Mouse (Mus musculus) liver, adult 2 months (tissue): Measurements from ENCODE around the gene Mcf2l. TPM values are rescaled to one million over a fixed set of nuclear protein-coding genes. Genes with fewer than 3 reads are reported as not detected.

ENCODE experiments used
- DNase-seq: peaks from one replicate; pipeline ENCODE4 v3.0.0-alpha.2; 2011; ENCODE audit warnings: low read depth, low spot score; ENCODE audit errors: extremely low read depth
- H3K27ac ChIP-seq: fragments of 200-500 bp; replicated peaks from 2 replicates; pipeline ENCODE4 v1.5.1; 2012; ENCODE audit warnings: low read depth, mild to moderate bottlenecking, control low read depth, inconsistent platforms, low read length; ENCODE audit not compliant: insufficient read depth
- H3K27me3 ChIP-seq: fragments of 200-500 bp; 2 replicates; pipeline ENCODE4 v1.6.1; 2012; ENCODE audit warnings: mild to moderate bottlenecking, moderate library complexity, low read length, inconsistent platforms; ENCODE audit not compliant: control insufficient read depth, insufficient read depth
- H3K36me3 ChIP-seq: fragments of 200-500 bp; 2 replicates; pipeline ENCODE4 v1.6.1; 2012; ENCODE audit warnings: low read length, inconsistent platforms; ENCODE audit not compliant: control insufficient read depth, insufficient read depth
- H3K4me1 ChIP-seq: fragments of 200-500 bp; 2 replicates; pipeline ENCODE4 v1.6.1; 2011; ENCODE audit warnings: low read length; ENCODE audit not compliant: control insufficient read depth, insufficient read depth
- H3K4me3 ChIP-seq: fragments of 200-500 bp; 2 replicates; pipeline ENCODE4 v1.5.1; 2011; ENCODE audit warnings: low read depth, mild to moderate bottlenecking, control low read depth, low read length, moderate library complexity; ENCODE audit not compliant: insufficient read depth
- H3K79me2 ChIP-seq: fragments of 200-500 bp; 2 replicates; pipeline ENCODE4 v1.6.1; 2012; ENCODE audit warnings: inconsistent platforms, mild to moderate bottlenecking, low read length, moderate library complexity; ENCODE audit not compliant: control insufficient read depth, insufficient read depth
- H3K9ac ChIP-seq: fragments of 200-500 bp; 2 replicates; pipeline ENCODE4 v1.6.1; 2012; ENCODE audit warnings: low read depth, mild to moderate bottlenecking, control low read depth, inconsistent platforms, low read length
- CTCF ChIP-seq: fragments of 200-500 bp; IDR thresholded peaks from 2 replicates; pipeline ENCODE4 v1.5.1; 2011; ENCODE audit warnings: low read depth, low read length, control low read depth
- POLR2A ChIP-seq: fragments of 200-500 bp; IDR thresholded peaks from 2 replicates; pipeline ENCODE4 v1.6.1; 2011; ENCODE audit warnings: low read length, control low read depth; ENCODE audit not compliant: insufficient read depth; ENCODE audit errors: extremely low read depth
- WGBS: fragments of 180-500 bp; shearing (Covaris S2); methylation state at CpG from one replicate; pipeline ENCODE4 v1.1.7; 2018; 5-methylcytosine and 5-hydroxymethylcytosine counted together
- polyA plus RNA-seq: library from polyadenylated mRNA; depleted of rRNA; stranded (reverse); fragments of >200 nt; gene quantifications from 2 replicates; pipeline ENCODE4 v1.2.3, GENCODE M21; 2012
- total RNA-seq: library from RNA; depleted of rRNA; stranded (reverse); fragments of >200 nt; gene quantifications from 2 replicates; pipeline ENCODE4 v1.2.3, GENCODE M21; 2014

Mcf2l gene
- total and polyA plus RNA-seq, 2 experiments, result 0.11 to 1.1 TPM

DNA sequence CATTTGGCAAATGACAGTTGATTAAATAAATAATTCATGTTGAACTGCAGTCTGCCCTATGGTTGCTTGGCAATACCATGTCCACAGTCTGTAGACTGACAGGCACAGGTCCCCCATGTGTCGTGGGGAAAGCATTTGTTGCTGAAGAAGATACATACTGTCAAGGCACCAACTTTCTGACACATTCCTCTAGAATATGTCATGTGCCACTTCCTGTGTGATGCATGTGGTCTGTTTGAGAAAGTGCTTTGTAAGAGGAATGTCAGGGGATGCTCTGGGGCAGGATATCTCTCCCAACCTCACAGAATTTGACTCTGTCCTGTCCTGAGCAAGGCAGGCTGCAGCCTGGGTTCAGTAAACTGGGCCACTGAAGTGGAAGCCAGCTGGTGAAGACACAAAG lies 44.2 kb upstream of the Mcf2l start:
- WGBS, result 67% methylated on average over 1 of the region's 1 CpGs
- DNase-seq, result no peak
- Histone ChIP-seq H3K27me3 (peaks cover 11% of the 10 kb centered on the region), H3K36me3 (no peaks in the 10 kb centered on the region), H3K9ac (no peak overlapping the region), H3K4me3 (no peak overlapping the region), H3K4me1 (no peaks in the 10 kb centered on the region), H3K79me2 (no peaks in the 10 kb centered on the region), H3K27ac (no peak overlapping the region)
- TF ChIP-seq CTCF (no peak), POLR2A (no peak)

DNA sequence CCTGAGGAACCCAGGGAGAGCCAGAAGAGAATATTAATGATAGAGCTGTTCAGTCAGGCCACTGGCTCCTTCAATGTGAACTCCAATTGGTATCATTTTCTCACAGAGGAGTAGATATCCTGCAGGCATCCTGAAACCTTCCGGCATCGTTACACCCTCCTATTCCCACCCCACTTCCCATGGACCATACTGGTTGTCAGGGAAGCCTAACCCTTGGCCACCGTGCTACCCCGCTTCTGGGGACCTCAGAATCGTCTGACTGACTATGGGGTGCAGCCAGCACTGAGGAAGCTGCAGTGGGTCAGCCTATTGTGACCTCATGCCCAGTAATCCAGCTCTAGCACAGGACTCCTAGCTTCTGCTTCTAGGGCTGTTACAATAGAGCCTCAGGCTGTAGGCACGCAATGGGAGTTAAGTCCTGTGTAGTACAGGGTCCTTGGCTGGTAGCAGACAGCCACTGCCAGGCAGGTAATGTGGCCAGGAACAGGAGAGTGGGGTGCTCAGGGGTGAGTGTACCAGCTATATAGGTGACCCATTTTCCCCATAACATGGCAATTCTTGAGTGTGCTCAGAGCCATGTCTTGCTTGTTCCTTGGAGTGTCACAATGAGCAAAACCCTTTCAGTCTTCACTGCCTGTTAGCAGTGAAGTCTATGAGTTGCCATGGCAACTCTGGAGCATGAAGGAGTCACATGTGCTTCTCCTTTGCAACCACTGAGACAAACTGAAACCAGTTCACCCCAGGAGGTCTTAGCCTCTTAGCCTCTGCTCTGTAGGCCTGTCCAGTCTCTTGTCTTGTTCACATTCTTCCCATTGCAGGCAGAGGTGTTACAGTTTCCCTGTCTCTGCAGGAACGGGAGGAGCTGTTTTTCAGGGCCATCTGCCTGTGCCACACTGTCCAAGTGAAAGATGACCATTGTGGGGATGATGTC lies 41.7 kb upstream of the Mcf2l start:
- no peak for TF ChIP-seq CTCF
- no peak for TF ChIP-seq POLR2A
- 91% methylated on average over 7 of the region's 7 CpGs for WGBS
- Histone ChIP-seq H3K79me2 (no peaks in the 10 kb centered on the region), H3K4me3 (no peak overlapping the region), H3K9ac (no peak overlapping the region), H3K27me3 (peaks cover 20% of the 10 kb centered on the region; the same call in 1 of the 2 replicates), H3K4me1 (no peaks in the 10 kb centered on the region), H3K27ac (no peak overlapping the region), H3K36me3 (peaks cover 2% of the 10 kb centered on the region; the same call in 1 of the 2 replicates)
- DNase-seq, result no peak

DNA sequence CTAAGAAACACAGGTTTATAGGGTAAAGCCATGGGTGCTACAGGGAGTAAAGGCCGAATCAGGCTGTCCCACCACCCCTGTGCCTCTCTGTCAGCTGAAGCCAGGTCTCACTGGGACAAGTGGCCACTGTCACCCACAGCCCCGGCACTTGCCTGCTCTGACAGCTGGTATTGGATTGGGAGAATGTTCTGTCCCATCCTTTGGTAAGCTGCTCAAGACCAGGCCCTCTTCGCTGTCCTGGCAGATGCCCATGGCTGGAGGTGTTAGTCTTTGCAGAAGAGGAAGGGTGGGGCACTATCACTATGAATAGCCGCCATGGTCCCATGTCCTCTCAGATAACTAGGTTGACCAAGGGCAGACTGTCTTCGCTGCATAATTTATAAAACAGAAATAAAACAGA lies 40.0 kb upstream of the Mcf2l start:
- no peak overlapping the region for H3K9ac ChIP-seq
- DNase-seq, result no peak
- H3K36me3 ChIP-seq, result peaks cover 2% of the 10 kb centered on the region; the same call in 1 of the 2 replicates
- H3K27me3 ChIP-seq, result peaks cover 21% of the 10 kb centered on the region; the same call in 1 of the 2 replicates
- no peaks in the 10 kb centered on the region for H3K4me1 ChIP-seq
- TF ChIP-seq CTCF (no peak), POLR2A (no peak)
- H3K27ac ChIP-seq, result no peak overlapping the region
- H3K4me3 ChIP-seq, result no peak overlapping the region
- H3K79me2 ChIP-seq, result no peaks in the 10 kb centered on the region
- WGBS, result 92% methylated on average over 5 of the region's 5 CpGs

DNA sequence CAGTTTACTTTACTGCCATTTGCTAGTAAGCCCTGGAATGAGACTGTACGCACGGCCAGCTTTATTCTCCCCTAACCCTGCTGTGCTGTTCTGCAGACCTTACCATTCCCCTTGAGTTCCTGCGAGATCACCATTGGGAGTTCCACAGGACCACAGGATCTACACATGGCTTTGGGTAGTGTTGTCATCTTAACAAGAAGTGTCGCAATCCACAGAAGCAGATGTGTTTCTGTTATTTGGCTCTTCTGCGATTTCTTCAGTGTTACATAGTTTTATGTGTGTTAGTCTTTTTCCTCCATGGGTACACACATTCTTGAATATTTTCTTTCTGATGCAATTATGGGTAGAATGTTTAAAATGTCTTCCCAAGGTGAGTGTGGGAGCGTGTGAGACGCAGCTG lies 32.8 kb upstream of the Mcf2l start:
- H3K36me3 ChIP-seq, result no peaks in the 10 kb centered on the region
- H3K4me1 ChIP-seq, result peaks cover 6% of the 10 kb centered on the region; the same call in 1 of the 2 replicates
- peaks cover 24% of the 10 kb centered on the region for H3K27me3 ChIP-seq
- H3K4me3 ChIP-seq, result no peak overlapping the region
- 75% methylated on average over 7 of the region's 7 CpGs for WGBS
- no peak overlapping the region; the same call in 1 of the 2 replicates for H3K9ac ChIP-seq
- no peak for TF ChIP-seq POLR2A
- peak; percentile 48 for DNase-seq
- H3K27ac ChIP-seq, result no peak overlapping the region
- no peaks in the 10 kb centered on the region for H3K79me2 ChIP-seq

DNA sequence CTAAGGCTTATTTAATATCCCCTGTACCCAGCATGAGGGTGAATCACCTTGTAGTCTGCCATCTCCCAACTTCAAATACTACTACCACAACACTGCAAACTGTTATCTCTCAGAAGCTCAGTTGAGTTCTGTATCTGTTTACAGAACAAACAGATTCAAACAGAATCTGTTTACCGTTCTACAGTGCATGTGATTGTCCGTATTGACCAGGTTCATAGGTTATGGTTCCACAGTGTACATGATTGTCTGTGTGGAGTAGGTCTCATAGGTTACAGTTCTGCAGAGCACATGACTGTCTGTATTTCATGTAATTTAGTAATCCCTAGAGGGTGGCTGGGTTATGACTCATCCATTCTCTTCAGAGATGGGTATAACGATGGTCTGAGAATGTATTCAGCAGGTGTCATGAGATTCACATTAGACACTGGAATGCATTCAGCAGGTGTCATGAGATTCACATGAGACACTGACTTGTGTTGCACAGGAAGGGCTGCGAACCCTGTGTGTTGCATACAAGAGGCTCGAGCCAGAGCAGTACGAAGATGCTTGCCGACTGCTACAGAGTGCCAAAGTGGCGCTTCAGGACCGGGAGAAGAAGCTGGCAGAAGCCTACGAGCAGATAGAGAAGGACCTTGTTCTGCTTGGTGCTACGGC lies 31.1 kb upstream of the Mcf2l start:
- Histone ChIP-seq H3K9ac (no peak overlapping the region), H3K4me1 (peaks cover 6% of the 10 kb centered on the region; the same call in 1 of the 2 replicates), H3K4me3 (no peak overlapping the region), H3K36me3 (no peaks in the 10 kb centered on the region), H3K27ac (no peak overlapping the region), H3K27me3 (peaks cover 22% of the 10 kb centered on the region), H3K79me2 (no peaks in the 10 kb centered on the region)
- DNase-seq, result peak; percentile 99
- WGBS, result 64% methylated on average over 11 of the region's 11 CpGs
- TF ChIP-seq POLR2A, result no peak
- no peak for TF ChIP-seq CTCF
